Mouse (Mus musculus) CH12.LX (cell line): ENCODE results near the gene Acot7.

Experiments used
- CHD2 ChIP-seq: IDR thresholded peaks from 2 replicates; pipeline ENCODE4 v1.6.1; 2011; ENCODE audit warnings: low read length, improper control_type of control experiment
- CTCF ChIP-seq, 2 experiments: IDR thresholded peaks in 1 of 2; conservative IDR thresholded peaks in 1 of 2; 2 replicates each; pipeline ENCODE4 v1.5.1; 2011 to 2012; ENCODE audit warnings: low read depth in 2 of 2, low read length in 2 of 2, improper control_type of control experiment in 1 of 2, inconsistent platforms in 1 of 2, mild to moderate bottlenecking in 1 of 2, moderate library complexity in 1 of 2
- E2F4 ChIP-seq: IDR thresholded peaks from 2 replicates; pipeline ENCODE4 v1.6.1; 2011; ENCODE audit warnings: low read depth, low read length, improper control_type of control experiment; ENCODE audit not compliant: insufficient replicate concordance
- MAZ ChIP-seq: IDR thresholded peaks from 2 replicates; pipeline ENCODE4 v1.6.1; 2012; ENCODE audit warnings: low read depth, mild to moderate bottlenecking, inconsistent platforms, low read length, improper control_type of control experiment, moderate library complexity
- NRF1 ChIP-seq: IDR thresholded peaks from 2 replicates; pipeline ENCODE4 v1.6.1; 2014; ENCODE audit warnings: low read depth, mild to moderate bottlenecking, inconsistent platforms, low read length, improper control_type of control experiment, moderate library complexity
- POLR2A ChIP-seq: IDR thresholded peaks from 2 replicates; pipeline ENCODE4 v1.6.1; 2011; ENCODE audit warnings: low read depth, mild to moderate bottlenecking, improper control_type of control experiment, low read length
- POLR2AphosphoS2 ChIP-seq: IDR thresholded peaks from 2 replicates; pipeline ENCODE4 v1.6.1; 2011; ENCODE audit warnings: low read depth, low read length, improper control_type of control experiment
- ZMIZ1 ChIP-seq: IDR thresholded peaks from 2 replicates; pipeline ENCODE4 v1.6.1; 2012; ENCODE audit warnings: low read depth, mild to moderate bottlenecking, inconsistent platforms, low read length, improper control_type of control experiment
- ZNF384 ChIP-seq: IDR thresholded peaks from 2 replicates; pipeline ENCODE4 v1.6.1; 2012; ENCODE audit warnings: low read depth, low read length, improper control_type of control experiment, inconsistent platforms

DNA sequence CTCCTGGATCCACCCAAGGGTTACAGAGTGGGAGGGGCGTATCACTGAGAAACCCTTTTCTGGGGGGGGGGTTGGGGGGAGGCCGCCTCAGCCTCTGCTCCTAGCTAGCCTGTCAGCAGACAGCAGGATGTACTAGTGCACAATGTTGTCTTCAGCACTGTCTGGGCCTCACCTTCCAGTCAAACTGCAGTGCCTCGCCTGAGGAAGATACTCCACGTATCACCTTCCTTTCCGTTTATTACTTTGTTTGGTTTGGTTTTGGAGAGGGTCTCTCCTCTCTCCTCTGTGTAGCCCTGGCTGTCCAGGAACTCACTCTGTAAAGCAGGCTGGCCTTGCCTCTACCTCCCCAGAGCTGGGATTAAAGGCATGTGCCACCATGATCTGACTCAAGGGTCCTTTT, 44.7 kb upstream of the Acot7 start:
- TF ChIP-seq CHD2 (no peak), CTCF (conservative IDR thresholded peaks at IDR 0.05 in 1 of 2, IDR thresholded peaks at IDR 0.05 in 1 of 2; ENCODE audit: low read depth in 2 of 2, low read length in 2 of 2) (no peak), POLR2A (no peak), NRF1 (no peak), E2F4 (no peak), MAZ (no peak), POLR2AphosphoS2 (no peak), ZNF384 (no peak), ZMIZ1 (no peak)
